Mouse (Mus musculus): ENCODE data around the gene Cfap298. TPM values are rescaled to one million over a fixed set of nuclear protein-coding genes. Genes with fewer than 3 reads are reported as not detected.

Cfap298 gene
- 8.3 and 14.3 TPM in 2 replicates for polyA plus RNA-seq (2012; rRNA removed; ENCODE audit: low replicate concordance)

GRCm38 (mm10) chr16:90934687-90935328 is at the start of gene Cfap298:
Gene Cfap298, minus strand, starts transcription at chr16:90935114.

Other genes with a start within 250 kb of the Cfap298 start
- 10.4 and 13.3 TPM in 2 replicates for gene Mis18a, start 207.7 kb downstream of the Cfap298 start, polyA plus RNA-seq (2012; rRNA removed; ENCODE audit: low replicate concordance)
- gene Mrap, start 196.9 kb downstream of the Cfap298 start, polyA plus RNA-seq (2012; rRNA removed; ENCODE audit: low replicate concordance), result 422 and 891 TPM in 2 replicates
- 5.4 and 10.4 TPM in 2 replicates for gene Urb1, start 124.7 kb downstream of the Cfap298 start, polyA plus RNA-seq (2012; rRNA removed; ENCODE audit: low replicate concordance)
- gene Eva1c, start 108.4 kb downstream of the Cfap298 start, polyA plus RNA-seq (2012; rRNA removed; ENCODE audit: low replicate concordance), result 1.5 and 10.4 TPM in 2 replicates
- 25.3 and 30.1 TPM in 2 replicates for gene Synj1, start 76.2 kb upstream of the Cfap298 start, polyA plus RNA-seq (2012; rRNA removed; ENCODE audit: low replicate concordance)
- 19.1 and 31.0 TPM in 2 replicates for gene Paxbp1, start 109.4 kb upstream of the Cfap298 start, polyA plus RNA-seq (2012; rRNA removed; ENCODE audit: low replicate concordance)
- 0.39 and 1.7 TPM in 2 replicates for gene 4932438H23Rik, start 160.0 kb upstream of the Cfap298 start, polyA plus RNA-seq (2012; rRNA removed; ENCODE audit: low replicate concordance)